Mouse (Mus musculus): Measurements from ENCODE around the gene Klhdc8b. TPM values are rescaled to one million over a fixed set of nuclear protein-coding genes. Genes with fewer than 3 reads are reported as not detected.
A peak's percentile ranks its signal among the peaks of the same experiment; 100 is the strongest.

Klhdc8b gene
- polyA plus RNA-seq, 1 experiment from 2014 or later: 46.4 TPM

GRCm38 (mm10) chr9:108401186-108401960 lies 60.0 kb downstream of the Klhdc8b start:
- no peak overlapping the region for H3K9ac ChIP-seq
- no peak for ATAC-seq (ENCODE audit: insufficient read depth)
- peak overlapping the region; percentile 40; the same call in 1 of the 2 replicates for H3K27ac ChIP-seq (ENCODE audit: low read depth)

GRCm38 (mm10) chr9:108398324-108398723 lies 63.1 kb downstream of the Klhdc8b start:
- no peak overlapping the region for H3K9ac ChIP-seq
- TF ChIP-seq CTCF (IDR thresholded peaks at IDR 0.05; ENCODE audit: low read depth): no peak
- no peak overlapping the region for H3K4me3 ChIP-seq (ENCODE audit: low read depth, low read length)
- no peak overlapping the region for H3K27ac ChIP-seq (ENCODE audit: low read depth)
- no peaks in the 10 kb centered on the region; the same call in 1 of the 2 replicates for H3K4me1 ChIP-seq (ENCODE audit: insufficient read depth)
- DNase-seq: no peak
- ATAC-seq (ENCODE audit: insufficient read depth): no peak
- no peak overlapping the region for H3K4me2 ChIP-seq
- H3K27me3 ChIP-seq (ENCODE audit: insufficient read depth, low read length): no peaks in the 10 kb centered on the region
- peaks cover 2% of the 10 kb centered on the region; the same call in 1 of the 2 replicates for H3K36me3 ChIP-seq (ENCODE audit: insufficient read depth)
- WGBS: 85% methylated on average over 3 of the region's 3 CpGs
- H3K9me3 ChIP-seq (ENCODE audit: low read depth, low read length): no peaks in the 10 kb centered on the region

More at GRCm38 (mm10) chr9:108401186-108401960, 60.0 kb downstream of the Klhdc8b start:
- WGBS: 69% methylated on average over 7 of the region's 7 CpGs
- Histone ChIP-seq H3K9me3 (ENCODE audit: low read depth, low read length) (no peaks in the 10 kb centered on the region), H3K4me3 (ENCODE audit: low read depth, low read length) (no peak overlapping the region), H3K27me3 (ENCODE audit: insufficient read depth, low read length) (no peaks in the 10 kb centered on the region), H3K4me2 (no peak overlapping the region), H3K4me1 (ENCODE audit: insufficient read depth) (no peaks in the 10 kb centered on the region; the same call in 1 of the 2 replicates), H3K36me3 (ENCODE audit: insufficient read depth) (no peaks in the 10 kb centered on the region; the same call in 1 of the 2 replicates)
- DNase-seq: no peak
- no peak for TF ChIP-seq CTCF (IDR thresholded peaks at IDR 0.05; ENCODE audit: low read depth)

Other genes with a start within 250 kb of the Klhdc8b start
- 102 and 106 TPM in 2 replicates for gene Dag1, start 197.6 kb downstream of the Klhdc8b start, polyA plus RNA-seq (2014; fragmentation: Nextera tagmentation; extraction: Ambion mirVana)
- gene Nicn1, start 171.2 kb downstream of the Klhdc8b start, polyA plus RNA-seq (2014; fragmentation: Nextera tagmentation; extraction: Ambion mirVana): 33.1 and 34.3 TPM in 2 replicates
- 20.9 and 21.3 TPM in 2 replicates for gene Amt, start 164.7 kb downstream of the Klhdc8b start, polyA plus RNA-seq (2014; fragmentation: Nextera tagmentation; extraction: Ambion mirVana)
- 321 and 332 TPM in 2 replicates for gene Rhoa, start 155.5 kb downstream of the Klhdc8b start, polyA plus RNA-seq (2014; fragmentation: Nextera tagmentation; extraction: Ambion mirVana)
- 20.1 and 24.9 TPM in 2 replicates for gene Tcta, start 155.4 kb downstream of the Klhdc8b start, polyA plus RNA-seq (2014; fragmentation: Nextera tagmentation; extraction: Ambion mirVana)
- 617 and 664 TPM in 2 replicates for gene Gpx1, start 122.7 kb downstream of the Klhdc8b start, polyA plus RNA-seq (2014; fragmentation: Nextera tagmentation; extraction: Ambion mirVana)
- gene Usp4, start 113.7 kb downstream of the Klhdc8b start, polyA plus RNA-seq (2014; fragmentation: Nextera tagmentation; extraction: Ambion mirVana): 110 and 113 TPM in 2 replicates
- 0.78 and 1.1 TPM in 2 replicates for gene 1700102P08Rik, start 68.8 kb downstream of the Klhdc8b start, polyA plus RNA-seq (2014; fragmentation: Nextera tagmentation; extraction: Ambion mirVana)
- 3.0 and 4.1 TPM in 2 replicates for gene Ccdc36, start 33.1 kb downstream of the Klhdc8b start, polyA plus RNA-seq (2014; fragmentation: Nextera tagmentation; extraction: Ambion mirVana)
- gene BC048562, start 25.1 kb downstream of the Klhdc8b start, polyA plus RNA-seq (2014; fragmentation: Nextera tagmentation; extraction: Ambion mirVana): not detected in 2 replicates
- gene Ccdc71, start 1.1 kb downstream of the Klhdc8b start, polyA plus RNA-seq (2014; fragmentation: Nextera tagmentation; extraction: Ambion mirVana): 46.7 and 46.9 TPM in 2 replicates
- gene Lamb2, start 18.2 kb upstream of the Klhdc8b start, polyA plus RNA-seq (2014; fragmentation: Nextera tagmentation; extraction: Ambion mirVana): 47.9 and 48.6 TPM in 2 replicates
- 56.9 and 63.3 TPM in 2 replicates for gene Usp19, start 29.0 kb upstream of the Klhdc8b start, polyA plus RNA-seq (2014; fragmentation: Nextera tagmentation; extraction: Ambion mirVana)
- 97.1 and 97.7 TPM in 2 replicates for gene Qars, start 46.1 kb upstream of the Klhdc8b start, polyA plus RNA-seq (2014; fragmentation: Nextera tagmentation; extraction: Ambion mirVana)
- 139 and 145 TPM in 2 replicates for gene Qrich1, start 55.2 kb upstream of the Klhdc8b start, polyA plus RNA-seq (2014; fragmentation: Nextera tagmentation; extraction: Ambion mirVana)
- 199 and 202 TPM in 2 replicates for gene Impdh2, start 98.7 kb upstream of the Klhdc8b start, polyA plus RNA-seq (2014; fragmentation: Nextera tagmentation; extraction: Ambion mirVana)
- 39.7 and 46.9 TPM in 2 replicates for gene Ndufaf3, start 105.9 kb upstream of the Klhdc8b start, polyA plus RNA-seq (2014; fragmentation: Nextera tagmentation; extraction: Ambion mirVana)
- gene Dalrd3, start 108.3 kb upstream of the Klhdc8b start, polyA plus RNA-seq (2014; fragmentation: Nextera tagmentation; extraction: Ambion mirVana): 112 and 127 TPM in 2 replicates
- gene Wdr6, start 117.2 kb upstream of the Klhdc8b start, polyA plus RNA-seq (2014; fragmentation: Nextera tagmentation; extraction: Ambion mirVana): 106 and 117 TPM in 2 replicates
- gene P4htm, start 136.1 kb upstream of the Klhdc8b start, polyA plus RNA-seq (2014; fragmentation: Nextera tagmentation; extraction: Ambion mirVana): 5.7 and 6.1 TPM in 2 replicates
- 41.6 and 44.9 TPM in 2 replicates for gene Arih2, start 187.8 kb upstream of the Klhdc8b start, polyA plus RNA-seq (2014; fragmentation: Nextera tagmentation; extraction: Ambion mirVana)
- gene Slc25a20, start 200.5 kb upstream of the Klhdc8b start, polyA plus RNA-seq (2014; fragmentation: Nextera tagmentation; extraction: Ambion mirVana): 27.6 and 29.6 TPM in 2 replicates
- gene Prkar2a, start 227.7 kb upstream of the Klhdc8b start, polyA plus RNA-seq (2014; fragmentation: Nextera tagmentation; extraction: Ambion mirVana): 35.0 and 38.1 TPM in 2 replicates

Data from lung, embryonic 14.5 days (tissue).